Comparison of ENCODE assay signal across 25 mouse cellular contexts in genomic region chr3:101099701-101100357, GRCm38 (mm10). TPM values are rescaled to one million over a fixed set of nuclear protein-coding genes. Genes with fewer than 3 reads are reported as not detected.
DNase-seq lines count a peak whose midpoint lies in the region; ATAC-seq and TF ChIP-seq lines count a peak whose summit lies in the region.
"Had no signal": no experiment of that assay in that cellular context is flagged by ENCODE, and none has a peak within 500 bp of the region (broad histone marks: within the 10 kb centered on the region; RNA-seq: fewer than 3 reads in every experiment).

No protein-coding gene starts in this region.

- H3K9me3 ChIP-seq in lung, embryonic 14.5 days (ENCODE audit: low read depth, low read length): no peaks in the 10 kb centered on the region
- H3K9me3 ChIP-seq: embryonic facial prominence, embryonic 13.5 days; forebrain, embryonic 10.5 days; kidney, embryonic 15.5 days; liver, embryonic 12.5 days had no signal

- H3ac ChIP-seq in myocyte (ENCODE audit: control insufficient read depth, insufficient read length): no peak overlapping the region

- WGBS in lung, embryonic 14.5 days: 31% methylated on average over 9 of the region's 9 CpGs

- peaks cover 10% of the 10 kb centered on the region for H3K4me1 ChIP-seq in lung, embryonic 14.5 days (ENCODE audit: insufficient read depth)
- H3K4me1 ChIP-seq: liver, embryonic 12.5 days had no signal

- no peak overlapping the region for H3K27ac ChIP-seq in gastrocnemius, adult 2 months
- H3K27ac ChIP-seq in lung, embryonic 14.5 days (ENCODE audit: low read depth): no peak overlapping the region
- H3K27ac ChIP-seq: embryonic facial prominence, embryonic 13.5 days; forebrain, embryonic 10.5 days; kidney, embryonic 15.5 days; liver, embryonic 12.5 days had no signal

- peak; percentile 45 for ATAC-seq in lung, embryonic 14.5 days (ENCODE audit: insufficient read depth)
- no peak for ATAC-seq in erythroblast, adult 5-6 weeks (replicated peaks; ENCODE audit: low FRiP score, poor library complexity, severe bottlenecking)
- ATAC-seq: hindbrain, embryonic 16.5 days; intestine, embryonic 16.5 days; liver, embryonic 12.5 days had no signal

- no peak for TF ChIP-seq CTCF in gastrocnemius, adult 2 months (IDR thresholded peaks at IDR 0.05)
- no peak for TF ChIP-seq CTCF in lung, embryonic 14.5 days (IDR thresholded peaks at IDR 0.05; ENCODE audit: low read depth)

- peak; percentile 10 for DNase-seq in gastrocnemius, adult 18-20 months (ENCODE audit: low spot score)
- no peak for DNase-seq in gastrocnemius, adult 2 months
- peak; percentile 80 for DNase-seq in lung, embryonic 14.5 days
- DNase-seq in lung, postnatal 36 days: no peak
- DNase-seq in 3T3-L1 (ENCODE audit: low read depth, low spot score): peak; percentile 75
- DNase-seq in right cerebral cortex, postnatal 10 days (ENCODE audit: low spot score in 2 of 2): no peak
- DNase-seq: adrenal gland, postnatal 10 days; B cell, adult 2 months; cerebellum, adult 9-10 months; gastrocnemius, postnatal 14 days; heart, postnatal 36 days; kidney, postnatal 4 days; layer of hippocampus, adult 9-11 months; right cerebral cortex, postnatal 14 days; spleen, adult 18-20 months; thymus, adult 2 months had no signal

- H3K79me2 ChIP-seq in myocyte (ENCODE audit: control insufficient read depth, insufficient read depth): peaks cover 36% of the 10 kb centered on the region

- intact Hi-C loops in gastrocnemius, adult 2 months (cut with DNase I): no loop called here

- H3K4me3 ChIP-seq in gastrocnemius, adult 2 months: no peak overlapping the region
- no peak overlapping the region for H3K4me3 ChIP-seq in lung, embryonic 14.5 days (ENCODE audit: low read depth, low read length)
- H3K4me3 ChIP-seq in myocyte: no peak overlapping the region
- H3K4me3 ChIP-seq: embryonic facial prominence, embryonic 13.5 days; forebrain, embryonic 10.5 days; kidney, embryonic 15.5 days; liver, embryonic 12.5 days had no signal

- no peak overlapping the region for H3K4me2 ChIP-seq in lung, embryonic 14.5 days
- peak overlapping the region; percentile 18 for H3K4me2 ChIP-seq in myocyte (ENCODE audit: low read depth)
- H3K4me2 ChIP-seq: embryonic facial prominence, embryonic 13.5 days; kidney, embryonic 15.5 days; liver, embryonic 12.5 days; midbrain, embryonic 11.5 days had no signal

- no peaks in the 10 kb centered on the region for H3K27me3 ChIP-seq in lung, embryonic 14.5 days (ENCODE audit: insufficient read depth, low read length)
- H3K27me3 ChIP-seq in myocyte (ENCODE audit: control insufficient read depth, insufficient read depth, insufficient read length): no peaks in the 10 kb centered on the region
- H3K27me3 ChIP-seq: embryonic facial prominence, embryonic 13.5 days; kidney, embryonic 15.5 days; liver, embryonic 12.5 days had no signal

- no peaks in the 10 kb centered on the region for H3K36me3 ChIP-seq in lung, embryonic 14.5 days (ENCODE audit: insufficient read depth)
- H3K36me3 ChIP-seq in myocyte (ENCODE audit: control insufficient read depth, insufficient read depth): peaks cover 5% of the 10 kb centered on the region
- H3K36me3 ChIP-seq: embryonic facial prominence, embryonic 13.5 days; kidney, embryonic 15.5 days; liver, embryonic 12.5 days had no signal

- no peak for TF ChIP-seq POLR2A in myocyte (IDR thresholded peaks at IDR 0.05; ENCODE audit: insufficient read length, low read depth)

- H3K9ac ChIP-seq in lung, embryonic 14.5 days: no peak overlapping the region
- H3K9ac ChIP-seq: embryonic facial prominence, embryonic 13.5 days; kidney, embryonic 15.5 days; liver, embryonic 12.5 days had no signal

TF ChIP-seq in myocyte, 11 proteins besides CTCF, POLR2A, EP300 and RAD21:
- TF ChIP-seq CEBPB (IDR thresholded peaks at IDR 0.05; ENCODE audit: insufficient read depth, poor library complexity, severe bottlenecking) (no peak), MYOD1 (IDR thresholded peaks at IDR 0.05; ENCODE audit: control insufficient read depth in 1 of 3, insufficient read length in 2 of 3, low read depth in 2 of 3) (no peak), SRF (IDR thresholded peaks at IDR 0.05; ENCODE audit: control insufficient read depth, insufficient read length, low read depth) (no peak), MAX (IDR thresholded peaks at IDR 0.05; ENCODE audit: low read depth) (no peak), USF1 (IDR thresholded peaks at IDR 0.05; ENCODE audit: low read depth) (no peak), TCF3 (IDR thresholded peaks at IDR 0.05; ENCODE audit: insufficient read length, low read depth) (no peak), REST (IDR thresholded peaks at IDR 0.05; ENCODE audit: insufficient read depth, insufficient read length) (no peak), E2F4 (IDR thresholded peaks at IDR 0.05; ENCODE audit: insufficient read depth) (no peak), POLR2AphosphoS2 (IDR thresholded peaks at IDR 0.05; ENCODE audit: insufficient read length, low read depth) (no peak), MYOG (IDR thresholded peaks at IDR 0.05; ENCODE audit: control insufficient read depth in 1 of 3, insufficient read depth in 1 of 3, insufficient read length in 2 of 3, low read depth in 2 of 3) (no peak)

RNA-seq across cellular contexts. Expression of gene Ptgfrn, which starts 10.2 kb away (rescaled TPM):
- total RNA-seq in gastrocnemius, adult 18-20 months (2021): 1 to 10 TPM; 6.7 to 8.5 TPM
- 10 to 100 TPM in 1 of 2 experiments, 1 to 10 TPM in 1; 6.9 to 13.8 TPM for total RNA-seq in gastrocnemius, adult 2 months (2021)
- 7.5 and 7.9 TPM in 2 replicates for polyA plus RNA-seq in lung, embryonic 14.5 days (2014; fragmentation: Nextera tagmentation; extraction: Ambion mirVana)
- 62.8 TPM for polyA plus RNA-seq in myocyte (2012; fragmentation: generic; extraction: Trizol)
- 6.3 TPM in 1 of 2 replicates, not detected in the other for total RNA-seq in erythroblast, adult 5-6 weeks (2015; ENCODE audit: low replicate concordance)
- 0.09 TPM in 1 of 2 replicates, not detected in the other for total RNA-seq in erythroblast, adult 5-6 weeks (2017; ENCODE audit: low replicate concordance)

Comparison
In these comparisons a context has a peak if more than half of its experiments do, and no peak if none do; other contexts are left out.
1. DNase-seq: peak in gastrocnemius, adult 18-20 months (single experiment), lung, embryonic 14.5 days (single experiment) and 3T3-L1 (single experiment); none in gastrocnemius, adult 2 months (single experiment), lung, postnatal 36 days (single experiment) and right cerebral cortex, postnatal 10 days (0 of 2).